Mouse (Mus musculus) cerebellum, adult 2 months (tissue): Measurements from ENCODE around the gene Adat1.

Source experiments
- CTCF ChIP-seq: fragments of 200-500 bp; IDR thresholded peaks from 2 replicates; pipeline ENCODE4 v1.5.1; 2011; ENCODE audit warnings: low read depth, mild to moderate bottlenecking, control low read depth, low read length, moderate library complexity, borderline replicate concordance; ENCODE audit not compliant: insufficient read depth
- POLR2A ChIP-seq: fragments of 200-500 bp; IDR thresholded peaks from 2 replicates; pipeline ENCODE4 v1.6.1; 2011; ENCODE audit warnings: low read length, control low read depth, borderline replicate concordance; ENCODE audit not compliant: insufficient read depth

GRCm38 (mm10) chr8:112005601-112006000, 13.5 kb upstream of the Adat1 start:
- no peak for TF ChIP-seq CTCF
- TF ChIP-seq POLR2A, result no peak
